Mouse (Mus musculus) forebrain, embryonic 16.5 days (tissue): Measurements from ENCODE around the gene Ankib1. TPM values are rescaled to one million over a fixed set of nuclear protein-coding genes. Genes with fewer than 3 reads are reported as not detected.

Experiments used
- ATAC-seq: fragments of 200-750 bp; cut with Nextera tagmentation; 2 replicates; pipeline ENCODE4 v1.8.0; 2017; ENCODE audit warnings: mild to moderate bottlenecking, moderate library complexity
- H3K27ac ChIP-seq: fragments of 300-500 bp; sonication (generic); 2 replicates; pipeline ENCODE4 v1.5.1; 2014; ENCODE audit warnings: low read length, control low read depth
- H3K27me3 ChIP-seq: fragments of 300-500 bp; sonication (generic); replicated peaks from 2 replicates; pipeline ENCODE4 v1.6.1; 2014; ENCODE audit warnings: low read length; ENCODE audit not compliant: control insufficient read depth, insufficient read depth
- H3K36me3 ChIP-seq: fragments of 300-500 bp; sonication (generic); 2 replicates; pipeline ENCODE4 v1.6.1; 2014; ENCODE audit not compliant: control insufficient read depth, insufficient read depth
- H3K4me1 ChIP-seq: fragments of 300-500 bp; sonication (generic); replicated peaks from 2 replicates; pipeline ENCODE4 v1.6.1; 2014; ENCODE audit warnings: low read length; ENCODE audit not compliant: control insufficient read depth, insufficient read depth
- H3K4me2 ChIP-seq: fragments of 300-500 bp; sonication (generic); 2 replicates; pipeline ENCODE4 v1.6.1; 2014; ENCODE audit warnings: mild to moderate bottlenecking, low read length, control low read depth
- H3K4me3 ChIP-seq: fragments of 300-500 bp; sonication (generic); replicated peaks from 2 replicates; pipeline ENCODE4 v1.5.1; 2014; ENCODE audit warnings: mild to moderate bottlenecking, low read length, control low read depth
- H3K9ac ChIP-seq: fragments of 300-500 bp; sonication (generic); replicated peaks from 2 replicates; pipeline ENCODE4 v1.6.1; 2014; ENCODE audit warnings: low read depth, low read length, control low read depth
- H3K9me3 ChIP-seq: fragments of 300-500 bp; sonication (generic); 2 replicates; pipeline ENCODE4 v1.6.1; 2016; ENCODE audit warnings: low read length; ENCODE audit not compliant: control insufficient read depth
- WGBS: fragments of 180-500 bp; shearing (Covaris S2); extraction: QIAGEN DNeasy Blood & Tissue Kit; methylation state at CpG from one replicate; pipeline ENCODE4 v1.1.7; 2014; 5-methylcytosine and 5-hydroxymethylcytosine counted together
- polyA plus RNA-seq: library from polyadenylated mRNA; unstranded; fragments of >200 nt; fragmentation: Nextera tagmentation; extraction: Ambion mirVana; gene quantifications from 2 replicates; pipeline ENCODE4 v1.2.1, GENCODE M21; 2015

Ankib1 gene
- polyA plus RNA-seq, 1 experiment from 2014 or later = 19.2 TPM

DNA sequence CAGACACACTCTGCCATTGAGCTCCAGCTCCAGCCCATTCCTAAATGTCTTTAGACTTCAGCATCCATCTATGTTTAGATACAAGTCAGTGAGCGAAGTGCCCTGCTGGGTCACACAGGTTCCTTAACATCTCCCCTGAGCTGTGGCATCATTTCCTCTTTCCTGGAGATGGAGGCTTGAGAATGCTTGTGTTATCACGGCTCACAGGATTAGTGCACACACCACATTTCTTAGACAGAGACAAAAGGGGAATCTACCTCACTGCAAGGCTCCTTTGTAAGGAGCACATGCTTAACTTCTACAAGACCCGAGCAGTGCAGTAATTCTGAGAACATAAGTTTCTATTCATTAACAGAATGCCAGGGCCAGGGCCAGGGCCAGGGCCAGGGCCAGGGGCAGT, 106.7 kb downstream of the Ankib1 start:
- no peak for ATAC-seq
- Histone ChIP-seq H3K27ac (no peak overlapping the region), H3K27me3 (no peaks in the 10 kb centered on the region), H3K4me3 (no peak overlapping the region), H3K36me3 (peaks cover 16% of the 10 kb centered on the region), H3K4me1 (no peaks in the 10 kb centered on the region), H3K9ac (no peak overlapping the region), H3K9me3 (no peaks in the 10 kb centered on the region), H3K4me2 (no peak overlapping the region)
- 66% methylated on average over 3 of the region's 3 CpGs for WGBS

DNA sequence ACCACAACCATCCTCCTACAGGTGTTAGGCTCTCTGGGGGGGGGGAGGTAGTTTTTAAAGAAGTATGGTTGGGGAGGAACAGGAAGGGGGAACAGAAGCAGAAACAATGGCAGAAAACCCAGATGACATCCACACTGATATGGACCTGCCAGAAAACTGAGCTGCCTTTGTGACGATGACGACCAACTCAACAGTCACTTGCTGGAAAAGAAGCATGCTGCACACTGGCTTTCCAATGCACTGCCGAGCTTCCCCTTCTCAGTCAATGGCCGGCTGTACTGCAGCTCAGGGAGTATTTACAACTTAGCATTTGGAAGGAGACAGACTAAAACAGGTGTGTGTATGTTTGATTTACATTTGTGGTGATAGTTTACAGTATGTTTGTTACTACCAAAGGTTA, 107.5 kb downstream of the Ankib1 start:
- no peak overlapping the region for H3K4me2 ChIP-seq
- no peaks in the 10 kb centered on the region for H3K27me3 ChIP-seq
- WGBS = 92% methylated on average over 4 of the region's 4 CpGs

GRCm38 (mm10) chr5:3692956-3693355, 109.8 kb downstream of the Ankib1 start:
- Histone ChIP-seq H3K27me3 (no peaks in the 10 kb centered on the region), H3K27ac (no peak overlapping the region), H3K9me3 (no peaks in the 10 kb centered on the region), H3K36me3 (peaks cover 16% of the 10 kb centered on the region), H3K9ac (no peak overlapping the region), H3K4me1 (no peaks in the 10 kb centered on the region), H3K4me3 (no peak overlapping the region), H3K4me2 (no peak overlapping the region)
- ATAC-seq = no peak
- 95% methylated on average over 9 of the region's 9 CpGs for WGBS

More for the DNA sequence above, 107.5 kb downstream of the Ankib1 start:
- ATAC-seq = no peak
- Histone ChIP-seq H3K27ac (no peak overlapping the region), H3K4me1 (no peaks in the 10 kb centered on the region), H3K4me3 (no peak overlapping the region), H3K9ac (no peak overlapping the region), H3K9me3 (no peaks in the 10 kb centered on the region), H3K36me3 (peaks cover 16% of the 10 kb centered on the region)

- Histone ChIP-seq H3K27me3 (no peaks in the 10 kb centered on the region), H3K36me3 (peaks cover 16% of the 10 kb centered on the region), H3K9me3 (no peaks in the 10 kb centered on the region), H3K27ac (no peak overlapping the region), H3K4me1 (no peaks in the 10 kb centered on the region), H3K4me2 (no peak overlapping the region), H3K9ac (no peak overlapping the region), H3K4me3 (no peak overlapping the region)
- WGBS = 94% methylated on average over 3 of the region's 3 CpGs
- ATAC-seq = no peak
These were observed 111.4 kb downstream of the Ankib1 start for GRCm38 (mm10) chr5:3691283-3691682.

DNA sequence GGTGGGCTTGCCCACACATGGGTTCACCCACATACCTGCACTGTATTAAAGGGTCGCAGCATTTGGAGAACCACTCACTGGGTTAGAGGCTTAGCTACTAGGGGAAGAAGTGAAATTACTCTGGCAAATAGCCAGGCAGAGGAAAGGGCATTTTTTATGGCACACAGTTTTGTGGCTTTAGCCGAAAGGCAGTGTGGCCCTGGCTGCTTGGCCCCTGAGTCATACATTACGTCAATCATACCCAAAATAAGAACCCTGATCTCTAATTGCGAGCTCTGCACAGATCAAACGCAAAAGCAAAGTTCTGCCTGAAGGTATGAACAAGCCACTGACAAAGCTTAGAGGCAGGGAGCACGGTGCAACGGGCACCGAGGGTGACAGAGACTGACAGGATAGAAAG, 114.4 kb downstream of the Ankib1 start:
- H3K27me3 ChIP-seq = no peaks in the 10 kb centered on the region
- peaks cover 16% of the 10 kb centered on the region for H3K36me3 ChIP-seq
- ATAC-seq = no peak
- no peak overlapping the region for H3K4me2 ChIP-seq
- no peak overlapping the region for H3K4me3 ChIP-seq
- no peaks in the 10 kb centered on the region for H3K4me1 ChIP-seq
- WGBS = 91% methylated on average over 8 of the region's 8 CpGs
- H3K9me3 ChIP-seq = no peaks in the 10 kb centered on the region
- no peak overlapping the region for H3K27ac ChIP-seq
- H3K9ac ChIP-seq = no peak overlapping the region

GRCm38 (mm10) chr5:3669938-3670554, 132.7 kb downstream of the Ankib1 start:
- Histone ChIP-seq H3K4me2 (no peak overlapping the region), H3K9me3 (no peaks in the 10 kb centered on the region), H3K27ac (no peak overlapping the region), H3K4me1 (no peaks in the 10 kb centered on the region), H3K9ac (no peak overlapping the region), H3K36me3 (no peaks in the 10 kb centered on the region), H3K27me3 (no peaks in the 10 kb centered on the region), H3K4me3 (no peak overlapping the region)
- WGBS = 93% methylated on average over 6 of the region's 6 CpGs
- no peak for ATAC-seq

GRCm38 (mm10) chr5:3666585-3666984, 136.1 kb downstream of the Ankib1 start:
- no peak for ATAC-seq

GRCm38 (mm10) chr5:3665225-3665624, 137.5 kb downstream of the Ankib1 start:
- no peak overlapping the region for H3K4me3 ChIP-seq
- no peaks in the 10 kb centered on the region for H3K4me1 ChIP-seq
- 94% methylated on average over 2 of the region's 2 CpGs for WGBS
- H3K9ac ChIP-seq = no peak overlapping the region
- no peaks in the 10 kb centered on the region for H3K9me3 ChIP-seq
- no peak overlapping the region for H3K27ac ChIP-seq
- no peaks in the 10 kb centered on the region for H3K27me3 ChIP-seq
- no peak overlapping the region for H3K4me2 ChIP-seq
- no peak for ATAC-seq
- H3K36me3 ChIP-seq = no peaks in the 10 kb centered on the region

More at GRCm38 (mm10) chr5:3666585-3666984, 136.1 kb downstream of the Ankib1 start:
- H3K9me3 ChIP-seq = no peaks in the 10 kb centered on the region
- no peaks in the 10 kb centered on the region for H3K4me1 ChIP-seq
- H3K27ac ChIP-seq = no peak overlapping the region
- H3K4me2 ChIP-seq = no peak overlapping the region
- no peaks in the 10 kb centered on the region for H3K27me3 ChIP-seq
- H3K4me3 ChIP-seq = no peak overlapping the region
- no peak overlapping the region for H3K9ac ChIP-seq
- no peaks in the 10 kb centered on the region for H3K36me3 ChIP-seq
- WGBS = 88% methylated on average over 12 of the region's 12 CpGs

- Histone ChIP-seq H3K27ac (no peak within 1 kb of the TSS), H3K9me3 (no peaks in the 10 kb centered on the region), H3K4me3 (no peak within 1 kb of the TSS), H3K4me1 (no peaks in the 10 kb centered on the region), H3K27me3 (no peaks in the 10 kb centered on the region), H3K4me2 (no peak within 1 kb of the TSS), H3K36me3 (no peaks in the 10 kb centered on the region), H3K9ac (no peak within 1 kb of the TSS)
- WGBS = 89% methylated on average over 5 of the region's 5 CpGs
- ATAC-seq = no peak
These were observed 145.6 kb downstream of the Ankib1 start, which contains the start of gene Gatad1 for GRCm38 (mm10) chr5:3657085-3657484. Gene Gatad1, minus strand, starts transcription at chr5:3657185.

DNA sequence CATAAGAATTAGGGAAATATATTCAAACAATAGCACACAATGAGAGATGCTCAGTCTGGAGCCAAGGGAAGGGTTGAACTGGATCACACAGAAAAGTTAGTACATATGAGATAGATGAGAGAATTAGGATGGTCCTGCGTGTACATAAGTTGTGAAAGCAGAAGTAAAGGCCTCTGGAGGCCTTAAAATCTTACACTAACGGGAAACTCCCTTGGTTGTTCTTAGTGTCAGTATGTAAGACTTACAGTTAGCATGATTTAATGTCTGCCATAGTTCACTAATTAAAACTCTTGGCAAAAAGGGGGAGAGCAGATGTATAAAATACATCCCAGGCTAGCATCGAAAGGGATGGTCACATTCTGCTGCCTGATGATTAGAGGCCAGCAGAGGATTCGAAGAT, 148.9 kb downstream of the Ankib1 start:
- Histone ChIP-seq H3K4me3 (no peak overlapping the region), H3K9me3 (no peaks in the 10 kb centered on the region), H3K9ac (no peak overlapping the region), H3K36me3 (no peaks in the 10 kb centered on the region), H3K4me1 (no peaks in the 10 kb centered on the region), H3K4me2 (no peak overlapping the region), H3K27ac (no peak overlapping the region), H3K27me3 (no peaks in the 10 kb centered on the region)
- no peak for ATAC-seq
- 93% methylated on average over 4 of the region's 4 CpGs for WGBS
